Mouse (Mus musculus): Measurements from ENCODE around the gene Cyp20a1. TPM values are rescaled to one million over a fixed set of nuclear protein-coding genes. Genes with fewer than 3 reads are reported as not detected.
A peak's percentile ranks its signal among the peaks of the same experiment; 100 is the strongest.

Gene Cyp20a1
- total RNA-seq (2021), result 1 to 10 TPM; 4.8 to 5.6 TPM
- long read RNA-seq, experiment 1, transcript Cyp20a1-201 (13 exons, 2,223 nt), result major isoform, 5 of 7 reads
- long read RNA-seq, experiment 1, partial matches to known transcripts, result 0 of 7 reads
- long read RNA-seq, experiment 1, other reads (novel, unspliced or antisense), result 1 of 7 reads
- long read RNA-seq, experiment 2, partial matches to known transcripts, result 1 of 1 reads
- long read RNA-seq, experiment 2, other reads (novel, unspliced or antisense), result 0 of 1 reads

DNA sequence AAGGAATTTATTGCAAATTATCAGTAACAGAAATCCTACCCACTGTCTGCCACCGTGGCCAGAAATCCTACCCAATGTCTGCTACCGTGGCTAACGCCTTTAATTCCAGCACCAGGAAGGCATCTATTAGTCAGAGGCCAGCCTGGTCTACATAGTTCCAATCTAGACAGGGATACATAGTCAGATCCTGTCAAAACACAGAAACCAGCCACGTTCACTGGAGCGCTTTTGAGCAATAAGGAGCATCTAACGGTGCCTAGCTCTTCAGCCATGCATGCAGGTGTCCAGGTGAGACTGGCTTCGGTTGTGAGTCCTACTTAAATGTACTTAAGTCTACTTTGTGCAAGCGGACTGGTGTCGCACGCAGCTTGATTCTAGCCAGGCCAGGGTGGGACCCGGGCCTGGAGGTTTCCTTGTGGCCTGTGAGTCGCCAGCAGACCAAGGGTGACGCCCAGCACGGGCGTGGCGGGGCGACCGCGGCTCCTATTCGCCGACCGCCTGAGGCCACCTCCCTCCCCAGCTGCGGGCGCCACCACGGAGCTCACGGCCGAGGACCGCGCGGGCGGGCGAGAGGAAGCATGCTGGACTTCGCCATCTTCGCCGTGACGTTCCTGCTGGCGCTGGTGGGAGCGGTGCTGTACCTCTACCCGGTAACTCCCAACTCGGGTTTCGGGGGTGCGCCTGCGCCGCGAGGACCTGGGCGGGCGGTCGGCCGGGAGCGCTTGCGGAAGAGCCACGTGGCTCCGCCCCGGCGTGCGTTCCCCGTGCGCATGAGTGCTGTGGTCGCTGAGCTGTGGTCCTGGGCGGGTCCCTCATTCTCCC lies at the start of gene Cyp20a1:
Cyp20a1 (plus strand) TSS at position 516 of the 822 bp plus-strand sequence.
- DNase-seq (ENCODE audit: low spot score), result peak; percentile 89

DNA sequence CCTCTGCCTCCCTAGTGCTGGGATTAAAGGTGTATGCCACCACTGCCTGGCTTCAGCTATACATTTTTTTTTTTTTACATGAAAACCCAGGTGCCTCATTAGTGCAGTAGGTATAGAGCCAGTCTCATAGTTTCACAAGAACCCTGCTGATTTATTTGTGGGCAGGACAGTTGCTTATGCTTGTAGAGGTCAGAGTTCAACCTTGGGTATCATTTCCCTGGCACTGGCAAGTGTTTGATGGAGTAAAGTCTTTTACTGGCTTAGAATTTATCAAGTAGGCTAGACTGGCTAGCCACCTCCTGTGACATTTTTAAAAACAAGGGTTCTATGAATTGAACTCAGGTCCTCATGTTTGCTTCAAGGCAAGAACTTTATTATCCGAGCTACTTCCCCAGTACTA lies 49.2 kb upstream of the Cyp20a1 start:
- no peak for DNase-seq (ENCODE audit: low spot score)

DNA sequence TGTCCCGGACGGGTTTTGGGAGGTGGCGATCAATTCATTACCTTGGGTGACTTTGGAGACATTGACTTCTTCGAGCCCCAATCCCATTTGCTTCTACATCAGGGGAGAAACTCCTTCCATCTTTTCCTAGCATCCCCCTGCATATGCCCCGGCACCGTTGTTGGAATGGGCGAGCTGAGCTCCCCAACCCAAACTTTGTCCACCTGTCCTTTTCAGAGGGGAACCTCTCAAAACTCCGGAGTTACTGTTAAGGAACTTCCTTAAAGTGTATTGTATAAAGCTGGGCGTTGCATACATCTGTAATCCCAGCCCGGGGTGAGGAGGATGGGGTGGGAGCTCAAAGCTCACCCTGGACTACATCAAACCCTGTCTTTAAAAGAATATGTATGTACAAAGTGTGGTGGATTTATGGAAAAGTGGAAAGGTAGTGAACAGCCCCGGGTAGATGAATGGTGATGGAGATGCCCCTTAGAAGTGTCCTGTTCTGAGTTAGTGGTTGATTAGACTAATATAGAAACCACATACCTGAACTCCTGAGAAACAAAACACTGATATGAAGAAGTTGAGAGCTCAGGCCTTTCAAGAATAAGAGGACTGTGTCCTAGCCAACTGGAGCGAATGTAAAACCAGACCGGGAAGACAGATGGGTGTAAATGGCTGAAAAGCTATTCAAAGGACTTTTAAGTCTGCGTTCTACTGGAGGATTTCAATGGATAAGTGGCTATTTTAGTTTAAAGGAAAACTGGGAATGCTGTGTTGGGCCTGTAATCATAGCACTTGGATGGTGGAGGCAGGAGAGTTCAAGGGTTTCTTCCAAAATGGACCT lies 720 bp downstream of the Cyp20a1 start:
- no peak for DNase-seq (ENCODE audit: low spot score)

DNA sequence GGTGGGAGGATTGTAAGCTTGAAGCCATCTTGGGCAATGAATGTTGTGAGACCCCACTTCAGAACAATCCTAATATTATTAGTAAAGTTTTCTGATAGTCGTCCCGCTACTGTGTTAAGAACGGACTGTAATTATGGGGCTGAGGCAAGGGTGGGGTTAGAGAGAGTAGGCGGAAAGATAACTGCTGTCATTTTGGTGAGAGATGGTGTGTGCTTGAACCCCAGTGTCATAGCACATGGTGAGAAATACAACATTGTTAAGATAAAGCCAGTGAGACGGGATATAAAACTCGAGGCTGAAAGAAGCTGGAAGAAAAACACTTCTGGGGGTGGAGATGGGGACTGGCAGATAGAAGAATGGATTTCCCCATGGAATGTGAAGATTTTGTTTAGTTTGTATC lies 1.5 kb downstream of the Cyp20a1 start:
- no peak for DNase-seq (ENCODE audit: low spot score)

DNA sequence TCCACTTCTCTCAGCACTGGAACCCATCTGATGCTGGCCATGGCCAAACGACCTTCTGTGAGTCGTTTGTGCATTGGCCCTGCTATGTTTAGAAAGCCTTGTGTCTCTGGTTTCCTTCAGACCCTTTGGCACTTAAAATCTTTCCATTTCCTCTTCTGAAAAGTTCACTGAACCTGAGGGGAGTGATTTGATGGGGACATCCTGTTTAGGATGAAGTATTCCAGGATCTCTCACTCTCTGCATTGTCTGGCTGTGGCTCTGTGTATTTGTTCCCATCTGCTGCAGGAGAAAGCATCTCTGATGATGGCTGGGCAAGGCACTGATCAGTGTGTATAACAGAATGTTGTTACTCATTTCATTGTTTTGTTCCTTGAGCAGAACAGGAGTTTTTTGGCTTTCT lies 2.6 kb downstream of the Cyp20a1 start:
- DNase-seq (ENCODE audit: low spot score), result no peak

DNA sequence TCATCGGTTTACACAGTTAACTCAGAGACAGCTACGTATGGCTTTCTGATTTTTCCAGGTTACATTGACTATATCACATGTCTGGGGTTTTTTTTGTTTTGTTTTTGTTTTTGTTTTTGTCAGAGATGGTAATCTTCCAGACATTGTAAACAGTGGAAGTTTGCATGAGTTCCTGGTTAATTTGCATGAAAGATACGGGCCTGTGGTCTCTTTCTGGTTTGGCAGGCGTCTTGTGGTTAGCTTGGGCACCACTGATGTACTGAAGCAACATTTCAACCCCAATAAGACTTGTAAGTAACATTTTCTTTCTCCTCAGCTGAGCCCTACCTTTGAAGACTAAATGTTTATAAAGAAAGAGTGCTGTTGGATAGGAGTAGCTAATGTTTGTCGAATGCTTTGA lies 9.7 kb downstream of the Cyp20a1 start:
- DNase-seq (ENCODE audit: low spot score), result no peak

DNA sequence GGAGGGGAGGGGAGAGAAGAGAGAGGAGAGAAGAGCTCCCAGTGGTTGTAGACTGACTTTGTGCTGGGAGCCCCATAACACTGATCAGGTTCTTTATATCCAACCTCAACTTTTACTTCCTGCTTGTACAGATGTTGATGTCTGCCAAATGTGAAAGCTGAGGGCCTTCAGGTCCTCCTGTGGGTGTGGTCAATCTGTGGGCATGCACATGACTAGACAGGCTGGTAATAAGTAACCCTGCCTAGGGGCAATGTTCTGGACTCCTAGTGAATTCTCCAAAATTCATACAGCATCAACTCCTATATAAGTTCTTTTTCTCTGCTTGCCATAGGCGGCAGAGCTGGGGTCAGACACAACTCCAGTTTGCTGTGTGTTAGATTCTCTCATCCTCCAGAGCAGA lies 18.5 kb downstream of the Cyp20a1 start:
- no peak for DNase-seq (ENCODE audit: low spot score)

DNA sequence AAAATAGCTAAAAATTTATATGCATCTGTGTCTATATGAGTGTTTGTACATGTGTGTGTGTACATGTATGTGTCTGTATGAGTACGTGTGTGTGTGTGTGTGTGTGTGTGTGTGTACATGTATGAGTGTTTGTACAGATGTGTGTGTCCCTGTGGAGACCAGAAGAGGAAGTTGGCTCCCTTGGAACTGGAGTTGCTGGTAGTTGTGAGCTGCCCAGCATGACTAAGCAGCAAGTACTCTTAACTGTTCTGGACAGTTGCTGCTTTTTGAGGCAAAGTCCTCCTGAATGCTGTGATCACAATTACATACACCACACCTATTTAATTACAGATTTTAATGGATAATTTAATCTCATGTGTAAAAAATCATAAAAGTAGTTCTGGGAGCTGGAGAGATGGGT lies 33.4 kb downstream of the Cyp20a1 start:
- DNase-seq (ENCODE audit: low spot score), result no peak

DNA sequence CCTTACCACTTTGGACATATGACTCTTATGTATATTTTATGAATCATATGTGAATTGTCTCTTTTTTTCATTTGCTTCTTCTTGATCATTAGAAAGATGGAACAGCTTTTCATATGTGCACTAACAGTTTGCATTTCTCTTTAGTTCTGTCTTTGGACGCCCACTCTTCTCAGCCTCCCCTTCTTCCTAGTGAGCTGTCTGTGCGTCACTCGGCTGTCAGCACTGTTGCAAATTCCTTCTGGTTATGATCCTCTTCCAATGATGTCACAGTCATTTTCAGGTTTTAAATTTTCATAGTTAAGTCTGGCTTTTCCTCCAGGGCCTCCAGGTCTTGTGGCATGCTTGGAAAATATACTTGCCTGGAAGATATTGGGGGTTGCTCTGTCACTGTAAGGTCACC lies 38.8 kb downstream of the Cyp20a1 start:
- DNase-seq (ENCODE audit: low spot score), result no peak

DNA sequence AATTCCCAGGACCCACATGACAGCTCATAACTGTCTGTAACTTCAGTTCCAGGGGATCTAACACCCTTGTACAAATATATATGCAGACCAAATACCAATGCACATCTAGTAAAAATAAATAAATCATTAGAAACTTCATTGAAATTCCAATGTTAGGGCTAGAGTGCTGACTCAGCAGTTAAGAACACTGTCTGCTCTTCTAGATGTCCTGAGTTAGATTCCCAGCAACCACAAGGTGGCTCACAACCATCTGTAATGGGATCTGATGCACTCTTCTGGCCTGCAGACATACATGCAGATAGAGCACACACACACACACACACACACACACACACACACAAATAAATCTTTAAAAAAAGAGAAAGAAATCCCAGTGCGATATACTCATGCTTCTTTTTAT lies 61.7 kb downstream of the Cyp20a1 start:
- DNase-seq (ENCODE audit: low spot score), result no peak

DNA sequence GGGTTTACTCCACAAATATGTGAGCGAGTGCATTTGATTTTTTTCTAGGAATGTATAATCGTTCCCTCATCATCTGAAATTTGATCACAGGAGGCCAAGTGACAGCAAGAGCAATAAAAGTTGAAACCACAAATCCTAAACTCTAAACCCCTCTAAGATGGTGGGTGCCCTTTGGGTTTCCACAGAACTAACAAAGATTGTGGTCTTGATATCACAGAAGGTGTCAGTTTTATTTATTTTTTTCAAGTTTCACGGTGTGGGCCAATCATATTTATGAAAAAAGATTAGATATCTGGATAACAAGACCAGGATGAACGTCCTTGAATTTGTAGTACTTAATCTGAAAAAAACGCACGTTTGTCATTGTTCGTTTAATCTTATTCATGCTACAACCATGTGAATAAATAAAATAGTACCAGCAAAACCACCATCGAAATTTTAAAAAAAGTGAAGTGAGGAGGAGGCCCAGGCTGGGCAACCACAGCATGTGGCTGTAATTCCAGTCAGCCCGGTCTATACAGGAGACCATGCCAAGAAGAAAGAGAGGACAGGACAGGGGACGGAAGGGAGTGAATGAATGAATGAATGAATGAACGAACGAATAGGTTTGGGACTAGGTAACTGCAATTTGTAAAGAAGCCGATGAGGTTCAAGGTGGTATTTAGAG lies 65.5 kb downstream of the Cyp20a1 start:
- no peak for DNase-seq (ENCODE audit: low spot score)

DNA sequence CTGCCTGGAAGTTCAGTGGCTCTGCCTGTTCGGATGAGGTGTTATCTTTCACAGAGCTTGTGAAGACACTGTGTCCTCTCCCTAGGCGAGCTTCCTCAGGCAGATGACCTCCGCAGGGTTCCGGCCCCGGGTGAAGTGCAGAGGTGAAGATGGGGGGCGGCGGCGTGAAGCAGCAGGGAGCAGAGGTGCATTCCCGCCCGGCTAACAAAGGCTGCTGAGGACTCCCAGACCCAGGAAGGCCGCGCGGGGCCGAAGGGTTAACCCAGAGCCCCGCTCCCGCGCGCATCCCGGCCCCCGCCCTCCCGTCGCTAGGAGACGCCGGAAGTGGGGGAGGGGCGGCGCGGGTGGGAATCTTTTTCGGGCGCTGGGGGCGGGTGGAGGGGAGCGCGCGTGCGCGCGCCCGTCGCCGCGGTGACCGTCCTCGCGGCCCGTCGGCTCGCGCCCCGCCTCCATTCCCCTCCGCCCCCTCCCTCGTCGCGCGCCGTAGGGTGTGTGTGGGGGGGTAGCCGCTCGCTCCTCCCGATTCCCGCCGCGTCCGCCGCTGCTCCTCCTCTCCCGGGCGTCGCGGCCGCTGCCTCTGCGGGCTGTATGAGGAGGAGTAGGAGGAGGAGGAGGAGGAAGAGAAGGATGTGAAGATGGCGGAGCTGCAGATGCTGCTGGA lies 66.2 kb downstream of the Cyp20a1 start, which contains the start of gene Abi2:
Abi2 (plus strand) TSS at position 452 of the 661 bp plus-strand sequence.
- DNase-seq (ENCODE audit: low spot score), result peak; percentile 89

DNA sequence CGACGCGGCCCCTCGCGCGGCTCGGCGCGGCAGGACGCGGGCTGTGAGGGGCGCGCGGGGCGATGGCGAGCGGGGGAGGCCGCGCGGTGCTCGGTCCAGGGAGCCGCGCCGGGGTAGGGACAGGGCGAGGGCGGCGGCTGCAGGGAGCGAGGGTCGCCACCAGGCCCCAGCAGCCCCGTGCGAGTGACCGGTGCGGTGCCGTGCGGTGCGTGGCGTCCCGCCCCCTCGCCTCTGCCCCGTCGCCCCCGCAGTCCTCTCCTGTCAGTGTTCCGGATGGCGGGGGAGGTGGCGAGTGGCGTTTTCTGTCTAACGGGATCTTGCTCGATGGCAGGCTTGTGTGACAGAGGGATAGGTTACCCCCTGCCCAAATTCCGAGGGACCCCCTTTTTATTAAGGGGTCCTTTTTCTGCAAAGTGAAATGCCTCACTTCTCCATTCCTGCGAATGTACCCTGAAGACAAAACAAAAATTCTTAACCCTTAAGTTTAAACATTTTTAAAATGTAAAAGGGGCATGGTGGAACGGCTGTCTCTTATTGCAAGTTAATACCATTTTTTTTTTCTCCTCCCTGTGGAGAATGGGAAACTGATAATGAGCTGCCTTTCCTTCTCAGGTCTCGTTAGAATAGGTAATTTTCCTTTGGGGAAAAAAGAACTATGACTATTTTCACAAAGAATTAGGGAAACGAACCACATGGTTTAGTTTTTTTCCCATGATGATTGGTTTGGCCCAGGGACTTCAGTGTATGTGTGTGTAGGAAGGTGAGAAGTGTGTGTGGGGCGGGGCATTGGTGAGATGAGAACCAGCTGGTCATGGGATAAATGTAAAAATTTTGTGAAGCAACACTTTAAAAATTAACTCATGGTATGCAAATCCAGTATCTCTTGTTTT lies 67.0 kb downstream of the Cyp20a1 start:
- DNase-seq (ENCODE audit: low spot score), result peak; percentile 23

DNA sequence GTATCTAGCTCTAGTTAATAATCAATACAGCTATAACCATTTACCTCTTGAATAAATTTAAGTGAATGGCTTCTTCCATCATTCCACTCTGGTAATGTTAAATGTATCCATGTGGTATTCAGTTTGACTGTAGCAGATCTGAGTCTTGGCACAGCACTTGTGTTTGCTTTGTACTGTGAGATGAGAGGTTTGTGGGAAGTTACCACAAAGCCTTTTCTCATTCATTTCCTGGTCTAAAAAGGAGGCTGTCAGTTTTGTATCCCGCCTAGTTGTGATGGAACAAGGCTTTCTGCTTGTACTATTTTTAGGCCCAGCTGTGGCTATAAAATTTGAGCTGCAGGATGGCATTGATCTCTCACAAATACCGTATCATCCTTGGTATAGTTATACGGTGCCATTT lies 73.6 kb downstream of the Cyp20a1 start:
- DNase-seq (ENCODE audit: low spot score), result no peak

DNA sequence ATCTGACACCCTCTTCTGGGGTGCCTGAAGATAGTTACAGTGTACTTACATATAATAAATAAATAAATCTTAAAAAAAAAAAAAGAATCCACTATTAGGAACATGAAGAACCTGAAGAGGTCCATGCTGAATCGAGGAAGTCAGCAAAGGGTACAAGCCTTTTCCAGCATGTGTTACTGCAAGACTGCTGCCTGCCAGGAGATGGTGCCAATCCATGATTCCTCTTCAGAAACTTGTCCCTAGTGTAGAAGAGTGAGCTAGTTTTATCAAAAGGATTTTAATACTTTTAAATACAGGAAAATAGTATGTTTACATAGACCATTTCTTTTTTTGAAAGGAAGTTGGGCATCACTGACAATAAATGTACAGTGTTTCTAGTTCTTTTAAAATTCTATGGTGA lies 80.8 kb downstream of the Cyp20a1 start:
- no peak for DNase-seq (ENCODE audit: low spot score)

DNA sequence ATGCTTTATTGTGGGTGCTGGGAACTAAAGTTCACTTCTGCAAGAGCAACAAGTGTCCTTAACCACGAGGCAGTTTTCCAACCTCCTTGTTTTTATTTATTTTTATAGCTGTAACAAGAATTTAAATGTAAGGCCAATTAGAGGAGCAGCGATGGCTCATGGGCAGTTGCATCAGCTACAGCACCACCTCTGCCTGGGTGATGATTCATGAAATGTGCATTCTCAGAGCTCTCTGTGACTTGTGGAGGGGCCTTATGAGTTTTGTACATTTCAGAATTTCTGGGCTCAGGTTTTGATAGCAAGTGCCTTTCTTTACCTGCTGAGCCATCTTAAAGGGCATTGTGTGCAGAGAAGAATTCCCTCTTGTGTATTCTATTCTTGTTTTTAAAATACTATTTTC lies 85.2 kb downstream of the Cyp20a1 start:
- DNase-seq (ENCODE audit: low spot score), result no peak

DNA sequence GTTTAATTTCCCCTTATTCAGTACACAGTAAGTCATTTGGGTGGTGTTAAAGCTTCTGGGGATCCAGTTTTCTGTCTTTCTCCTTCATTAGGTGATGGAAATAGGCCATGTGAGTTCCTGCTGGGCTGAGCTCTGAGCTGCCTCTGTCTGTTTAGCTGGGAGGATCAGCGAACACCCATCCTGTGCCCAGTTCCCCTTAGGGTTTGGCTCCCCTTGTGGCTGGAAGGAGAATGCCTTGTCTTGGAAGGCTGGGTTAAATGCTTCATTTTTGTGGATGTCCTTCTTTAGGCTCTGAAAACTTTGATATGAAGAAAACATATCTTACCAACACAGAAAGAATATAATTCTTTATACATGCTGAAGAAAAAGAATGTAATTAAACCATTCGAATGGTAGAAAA lies 85.8 kb downstream of the Cyp20a1 start:
- DNase-seq (ENCODE audit: low spot score), result peak; percentile 15

DNA sequence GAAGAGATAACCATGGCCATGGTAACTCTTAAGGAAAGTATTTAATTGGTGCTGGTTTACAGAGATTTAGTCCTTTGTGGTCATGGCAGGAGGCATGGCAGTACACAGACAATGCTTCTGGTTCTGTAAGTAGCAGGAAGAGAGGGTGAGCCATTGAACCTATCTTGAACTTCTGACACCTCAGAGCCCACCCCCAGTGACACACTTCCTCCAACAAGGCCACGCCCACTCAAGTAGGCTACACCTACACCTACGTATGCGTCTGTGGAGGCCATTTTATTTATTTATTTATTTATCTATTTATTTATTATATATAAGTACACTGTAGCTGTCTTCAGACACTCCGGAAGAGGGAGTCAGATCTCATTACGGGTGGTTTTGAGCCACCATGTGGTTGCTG lies 88.4 kb downstream of the Cyp20a1 start:
- DNase-seq (ENCODE audit: low spot score), result no peak

DNA sequence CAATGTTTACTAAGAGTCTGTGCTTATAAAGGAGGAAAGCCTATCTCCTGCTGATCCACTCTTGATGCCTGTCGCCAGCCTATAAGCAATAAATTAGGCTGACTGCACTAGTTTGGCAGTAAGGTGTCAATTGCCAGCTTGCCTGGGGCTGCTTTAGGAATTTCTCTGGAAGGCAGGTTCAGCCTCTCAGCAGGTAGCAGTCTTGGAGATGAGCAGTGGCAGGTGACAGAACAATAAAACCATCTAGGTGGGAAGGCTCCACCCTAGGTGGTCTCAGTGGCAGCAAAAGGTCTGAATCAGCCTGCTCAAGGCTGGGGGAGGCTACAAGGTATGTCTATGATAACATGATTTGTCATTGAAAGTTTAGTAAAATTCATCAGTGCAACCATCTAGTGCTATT lies 89.4 kb downstream of the Cyp20a1 start:
- no peak for DNase-seq (ENCODE audit: low spot score)

Data from gastrocnemius, adult 18-20 months (tissue).